Mouse (Mus musculus) forebrain, embryonic 12.5 days (tissue): ENCODE measurements at regions not wholly inside any gene's neighbourhood (a gene's known extent, or its start where the extent isn't known, plus 50 kb on each side); places are given as distances from the start of the nearest gene placed in this dataset.
A peak's percentile ranks its signal among the peaks of the same experiment; 100 is the strongest.

Experiments
- ATAC-seq: fragments of 200-750 bp; cut with Nextera tagmentation; 2 replicates; pipeline ENCODE4 v1.8.0; 2017; ENCODE audit warnings: moderate TSS enrichment; ENCODE audit not compliant: low FRiP score
- H3K27ac ChIP-seq: fragments of 300-500 bp; sonication (generic); 2 replicates; pipeline ENCODE4 v1.5.1; 2016; ENCODE audit warnings: mild to moderate bottlenecking
- H3K27me3 ChIP-seq: fragments of 300-500 bp; sonication (generic); 2 replicates; pipeline ENCODE4 v1.6.1; 2016; ENCODE audit warnings: mild to moderate bottlenecking
- H3K36me3 ChIP-seq: fragments of 300-500 bp; sonication (generic); replicated peaks from 2 replicates; pipeline ENCODE4 v1.6.1; 2016; ENCODE audit warnings: mild to moderate bottlenecking
- H3K4me1 ChIP-seq: fragments of 300-500 bp; sonication (generic); 2 replicates; pipeline ENCODE4 v1.6.1; 2016
- H3K4me2 ChIP-seq: fragments of 300-500 bp; sonication (generic); 2 replicates; pipeline ENCODE4 v1.6.1; 2016; ENCODE audit warnings: mild to moderate bottlenecking, moderate library complexity
- H3K4me3 ChIP-seq: fragments of 300-500 bp; sonication (generic); replicated peaks from 2 replicates; pipeline ENCODE4 v1.5.1; 2016; ENCODE audit warnings: mild to moderate bottlenecking
- H3K9ac ChIP-seq: fragments of 300-500 bp; sonication (generic); 2 replicates; pipeline ENCODE4 v1.6.1; 2016; ENCODE audit warnings: mild to moderate bottlenecking
- H3K9me3 ChIP-seq: fragments of 300-500 bp; sonication (generic); 2 replicates; pipeline ENCODE4 v1.6.1; 2016
- WGBS: fragments of 180-500 bp; shearing (Covaris S2); methylation state at CpG from one replicate; pipeline ENCODE4 v1.1.7; 2016; 5-methylcytosine and 5-hydroxymethylcytosine counted together

DNA sequence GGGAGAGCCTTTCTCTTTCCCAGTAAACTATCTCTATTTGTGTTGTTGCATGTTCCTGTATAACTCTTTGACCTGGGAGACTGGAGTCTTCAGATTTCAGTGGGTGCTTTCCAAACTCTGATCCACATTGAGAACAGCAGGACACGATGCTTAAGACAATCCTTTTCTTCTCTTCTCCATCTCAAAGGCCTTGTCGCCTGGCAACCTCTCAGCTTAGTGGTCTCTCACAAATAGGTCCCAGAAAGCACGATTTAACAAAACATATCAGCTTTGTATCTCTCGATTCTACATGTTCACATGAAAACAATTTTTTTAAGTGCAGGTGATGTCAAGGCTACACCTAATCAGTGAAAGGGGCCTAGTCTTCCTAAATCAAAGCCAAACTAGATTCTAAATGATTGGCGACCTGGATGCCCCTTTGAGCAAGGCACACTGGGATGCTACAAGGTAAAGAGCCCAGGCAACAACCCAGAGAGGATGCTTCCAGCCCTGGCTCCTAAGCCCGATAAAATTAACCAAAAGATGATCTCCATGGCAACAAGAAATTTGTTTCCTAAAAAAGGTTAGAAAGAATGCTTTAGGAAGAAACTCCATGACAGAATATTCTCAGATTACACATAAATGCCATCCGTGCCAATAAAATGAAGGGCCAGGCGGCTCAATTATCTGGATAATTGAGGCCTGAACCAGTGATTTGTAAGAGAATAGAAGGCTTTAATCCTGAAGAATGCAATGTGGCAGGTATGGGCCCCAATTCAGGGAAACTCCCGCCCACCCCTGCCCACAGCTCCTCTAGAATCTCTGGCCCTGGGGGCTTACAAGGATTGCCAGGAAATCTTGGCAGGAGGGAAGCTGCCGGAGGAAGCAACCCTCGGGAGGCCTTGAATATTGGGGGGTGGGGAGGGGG, 157.8 kb downstream of the Mycn start:
- WGBS, result 7% methylated on average over 11 of the region's 11 CpGs
- Histone ChIP-seq H3K9ac (no peak overlapping the region), H3K36me3 (no peaks in the 10 kb centered on the region), H3K4me2 (peak overlapping the region; percentile 8; the same call in 1 of the 2 replicates), H3K4me1 (peaks cover 40% of the 10 kb centered on the region), H3K27ac (peak overlapping the region; percentile 68), H3K9me3 (no peaks in the 10 kb centered on the region), H3K27me3 (peaks cover 15% of the 10 kb centered on the region), H3K4me3 (no peak overlapping the region)
- ATAC-seq, result peak; percentile 64; the same call in 1 of the 2 replicates

GRCm38 (mm10) chr12:12781526-12781925, 160.2 kb downstream of the Mycn start:
- ATAC-seq, result no peak
- Histone ChIP-seq H3K9ac (no peak overlapping the region), H3K27ac (no peak overlapping the region), H3K4me3 (no peak overlapping the region), H3K36me3 (no peaks in the 10 kb centered on the region), H3K9me3 (no peaks in the 10 kb centered on the region), H3K4me2 (no peak overlapping the region), H3K4me1 (peaks cover 20% of the 10 kb centered on the region), H3K27me3 (peaks cover 7% of the 10 kb centered on the region)
- WGBS, result 98% methylated on average over 5 of the region's 5 CpGs

- H3K9ac ChIP-seq, result no peak overlapping the region
- H3K36me3 ChIP-seq, result no peaks in the 10 kb centered on the region
- 26% methylated on average over 4 of the region's 4 CpGs for WGBS
- peaks cover 9% of the 10 kb centered on the region for H3K4me1 ChIP-seq
- no peak for ATAC-seq
- no peaks in the 10 kb centered on the region for H3K9me3 ChIP-seq
- no peak overlapping the region for H3K4me3 ChIP-seq
- no peaks in the 10 kb centered on the region for H3K27me3 ChIP-seq
- H3K4me2 ChIP-seq, result no peak overlapping the region
- no peak overlapping the region for H3K27ac ChIP-seq
Measured at GRCm38 (mm10) chr12:12778563-12779256, 163.0 kb downstream of the Mycn start.

GRCm38 (mm10) chr12:12777422-12777821, 164.3 kb downstream of the Mycn start:
- Histone ChIP-seq H3K9me3 (no peaks in the 10 kb centered on the region), H3K4me3 (no peak overlapping the region), H3K27ac (no peak overlapping the region), H3K4me1 (no peaks in the 10 kb centered on the region), H3K27me3 (no peaks in the 10 kb centered on the region), H3K4me2 (no peak overlapping the region), H3K9ac (no peak overlapping the region), H3K36me3 (no peaks in the 10 kb centered on the region)
- no peak for ATAC-seq
- WGBS, result 87% methylated on average over 8 of the region's 8 CpGs

DNA sequence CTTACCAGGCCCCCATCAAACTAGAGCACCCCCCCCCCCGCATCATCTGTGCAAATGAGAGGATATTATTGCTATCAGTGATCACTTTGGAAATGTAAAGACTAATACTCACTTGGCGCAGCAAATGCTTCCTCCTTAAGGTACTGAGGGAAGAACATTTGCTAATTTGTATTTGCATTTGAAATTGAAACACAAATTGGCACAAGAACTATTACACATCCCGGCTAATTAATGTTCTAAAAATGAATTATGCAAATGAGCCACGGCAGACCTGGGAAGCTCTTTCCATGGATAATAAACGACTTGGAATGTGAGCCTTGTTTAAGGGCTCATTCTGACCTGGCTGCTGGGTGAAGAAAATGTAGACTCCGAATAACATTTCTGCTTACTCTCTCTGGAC, 164.9 kb downstream of the Mycn start:
- 59% methylated on average over 6 of the region's 6 CpGs for WGBS
- Histone ChIP-seq H3K9ac (no peak overlapping the region), H3K36me3 (no peaks in the 10 kb centered on the region), H3K4me1 (no peaks in the 10 kb centered on the region), H3K27ac (no peak overlapping the region), H3K9me3 (no peaks in the 10 kb centered on the region), H3K4me3 (no peak overlapping the region), H3K27me3 (no peaks in the 10 kb centered on the region), H3K4me2 (no peak overlapping the region)
- no peak for ATAC-seq

GRCm38 (mm10) chr12:12770970-12771369, 170.7 kb downstream of the Mycn start:
- H3K27me3 ChIP-seq, result no peaks in the 10 kb centered on the region
- WGBS, result 40% methylated on average over 4 of the region's 4 CpGs
- ATAC-seq, result no peak

GRCm38 (mm10) chr12:12766510-12767304, 175.0 kb downstream of the Mycn start:
- H3K9me3 ChIP-seq, result no peaks in the 10 kb centered on the region
- H3K4me1 ChIP-seq, result peaks cover 10% of the 10 kb centered on the region
- H3K4me3 ChIP-seq, result no peak overlapping the region
- ATAC-seq, result 0 out of 2 replicates have a peak, but pooled peaks have one; percentile 39
- WGBS, result 71% methylated on average over 11 of the region's 11 CpGs
- no peak overlapping the region for H3K9ac ChIP-seq
- H3K36me3 ChIP-seq, result no peaks in the 10 kb centered on the region
- no peak overlapping the region for H3K4me2 ChIP-seq
- H3K27me3 ChIP-seq, result 0 out of 2 replicates have a peak, but pooled peaks cover 4% of the 10 kb centered on the region
- H3K27ac ChIP-seq, result no peak overlapping the region

More at GRCm38 (mm10) chr12:12770970-12771369, 170.7 kb downstream of the Mycn start:
- no peaks in the 10 kb centered on the region for H3K36me3 ChIP-seq
- H3K9me3 ChIP-seq, result no peaks in the 10 kb centered on the region
- H3K9ac ChIP-seq, result no peak overlapping the region
- no peak overlapping the region for H3K4me3 ChIP-seq
- H3K4me1 ChIP-seq, result peaks cover 6% of the 10 kb centered on the region; the same call in 1 of the 2 replicates
- H3K27ac ChIP-seq, result no peak overlapping the region
- H3K4me2 ChIP-seq, result no peak overlapping the region

DNA sequence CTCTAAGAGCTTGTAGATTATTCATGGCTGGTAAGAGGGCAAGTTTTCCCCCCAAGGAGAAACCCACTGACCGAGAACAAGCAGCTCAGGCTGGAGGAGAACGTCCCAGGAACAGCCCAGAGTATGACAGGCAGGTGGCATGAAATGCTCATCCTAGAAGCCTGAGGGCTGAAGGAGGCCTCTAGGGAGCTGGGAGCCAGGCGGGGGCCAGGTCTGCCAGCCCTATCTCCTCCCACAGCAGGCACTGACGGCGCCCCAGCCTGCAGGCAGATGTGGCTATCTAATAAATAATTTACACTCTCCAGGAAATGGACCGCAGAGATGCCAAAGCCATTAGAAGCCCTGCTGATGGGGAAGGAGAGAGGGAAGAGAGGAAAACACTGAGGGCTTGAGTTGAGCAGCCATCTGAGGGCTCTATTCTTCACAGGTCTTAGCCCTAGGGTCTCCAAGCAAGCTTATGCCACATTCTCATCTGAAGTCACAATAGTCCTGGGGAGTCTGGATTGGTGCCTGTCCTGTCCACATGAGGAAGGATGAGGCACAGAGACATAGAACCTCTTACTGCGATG, 176.1 kb downstream of the Mycn start:
- Histone ChIP-seq H3K27me3 (0 out of 2 replicates have a peak, but pooled peaks cover 6% of the 10 kb centered on the region), H3K36me3 (no peaks in the 10 kb centered on the region), H3K9me3 (no peaks in the 10 kb centered on the region), H3K9ac (no peak overlapping the region), H3K4me3 (no peak overlapping the region), H3K4me1 (peaks cover 10% of the 10 kb centered on the region; the same call in 1 of the 2 replicates), H3K27ac (no peak overlapping the region), H3K4me2 (no peak overlapping the region)
- no peak for ATAC-seq
- WGBS, result 77% methylated on average over 7 of the region's 7 CpGs

DNA sequence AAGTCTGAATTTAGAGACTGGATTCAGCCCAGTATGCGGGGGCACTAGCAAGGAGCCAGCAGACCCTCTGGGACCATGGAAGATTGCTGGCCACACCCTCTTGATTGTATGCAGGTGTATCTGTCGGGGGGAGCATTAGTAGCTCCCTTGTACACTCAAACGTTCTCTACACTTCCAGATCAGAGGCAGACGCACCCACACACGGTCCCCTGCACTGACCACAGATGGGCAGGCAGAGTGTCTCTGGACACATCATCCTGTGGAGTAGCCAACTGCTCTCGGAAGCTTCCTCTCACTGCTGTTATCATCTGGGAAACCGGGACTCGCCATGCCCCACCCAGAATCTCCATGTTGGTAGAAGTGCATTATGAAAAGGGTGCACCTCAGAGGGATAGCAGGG, 176.7 kb downstream of the Mycn start:
- 87% methylated on average over 8 of the region's 8 CpGs for WGBS
- Histone ChIP-seq H3K27ac (no peak overlapping the region), H3K36me3 (no peaks in the 10 kb centered on the region), H3K4me3 (no peak overlapping the region), H3K9me3 (no peaks in the 10 kb centered on the region), H3K4me1 (peaks cover 10% of the 10 kb centered on the region; the same call in 1 of the 2 replicates), H3K27me3 (0 out of 2 replicates have a peak, but pooled peaks cover 6% of the 10 kb centered on the region), H3K9ac (no peak overlapping the region), H3K4me2 (no peak overlapping the region)
- ATAC-seq, result no peak

- no peak for ATAC-seq
- H3K4me1 ChIP-seq, result peaks cover 10% of the 10 kb centered on the region; the same call in 1 of the 2 replicates
- WGBS, result 80% methylated on average over 4 of the region's 4 CpGs
- H3K9ac ChIP-seq, result no peak overlapping the region
- H3K9me3 ChIP-seq, result no peaks in the 10 kb centered on the region
- no peak overlapping the region for H3K4me3 ChIP-seq
- H3K4me2 ChIP-seq, result no peak overlapping the region
- no peaks in the 10 kb centered on the region for H3K36me3 ChIP-seq
- H3K27ac ChIP-seq, result no peak overlapping the region
- H3K27me3 ChIP-seq, result 0 out of 2 replicates have a peak, but pooled peaks cover 6% of the 10 kb centered on the region
Measured at GRCm38 (mm10) chr12:12764586-12764985, 177.1 kb downstream of the Mycn start.

DNA sequence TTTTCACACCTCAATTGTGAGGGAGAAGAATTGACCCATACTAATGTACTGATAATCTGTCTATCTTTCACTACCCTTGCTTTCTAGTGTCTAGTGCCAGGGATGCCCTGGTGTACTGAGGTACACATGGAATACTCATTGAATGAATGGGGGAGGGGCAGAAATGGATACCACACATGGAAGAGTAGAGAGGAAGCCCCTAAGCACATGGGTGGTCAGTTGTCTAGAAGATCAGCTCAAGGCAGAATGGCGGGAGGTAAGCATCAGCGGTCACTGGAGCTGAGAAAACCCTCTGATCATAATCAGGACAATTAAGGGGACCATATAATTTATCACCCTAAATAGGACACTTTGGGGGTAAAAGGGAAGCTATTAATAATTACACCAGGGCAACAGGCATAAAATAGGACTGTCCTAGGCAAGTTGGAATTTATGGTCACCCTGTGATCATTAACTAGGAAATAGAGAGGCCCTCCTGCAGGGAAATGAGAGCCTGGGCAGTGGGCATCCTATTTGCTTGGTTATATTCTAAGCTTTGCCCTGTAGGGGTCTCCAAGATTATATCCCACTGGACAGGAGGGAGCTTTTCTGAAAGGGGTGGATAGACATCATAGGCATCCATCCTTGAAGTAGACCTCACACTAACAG, 185.3 kb downstream of the Mycn start:
- WGBS, result 82% methylated on average over 2 of the region's 2 CpGs
- no peaks in the 10 kb centered on the region for H3K36me3 ChIP-seq
- ATAC-seq, result no peak
- H3K27me3 ChIP-seq, result no peaks in the 10 kb centered on the region
- no peak overlapping the region for H3K27ac ChIP-seq
- H3K4me3 ChIP-seq, result no peak overlapping the region
- H3K9ac ChIP-seq, result no peak overlapping the region
- peaks cover 9% of the 10 kb centered on the region for H3K4me1 ChIP-seq
- H3K9me3 ChIP-seq, result no peaks in the 10 kb centered on the region
- no peak overlapping the region for H3K4me2 ChIP-seq
